Mouse (Mus musculus) lung, adult 2 months (tissue): ENCODE data around the gene Gfer.

Experiments
- CTCF ChIP-seq: fragments of 200-500 bp; IDR thresholded peaks from 2 replicates; pipeline ENCODE4 v1.5.1; 2011; ENCODE audit warnings: mild to moderate bottlenecking, low read length, control low read depth; ENCODE audit not compliant: insufficient read depth
- POLR2A ChIP-seq: fragments of 200-500 bp; IDR thresholded peaks from 2 replicates; pipeline ENCODE4 v1.6.1; 2011; ENCODE audit warnings: low read depth, mild to moderate bottlenecking, control low read depth, low read length, borderline replicate concordance; ENCODE audit errors: extremely low read depth

DNA sequence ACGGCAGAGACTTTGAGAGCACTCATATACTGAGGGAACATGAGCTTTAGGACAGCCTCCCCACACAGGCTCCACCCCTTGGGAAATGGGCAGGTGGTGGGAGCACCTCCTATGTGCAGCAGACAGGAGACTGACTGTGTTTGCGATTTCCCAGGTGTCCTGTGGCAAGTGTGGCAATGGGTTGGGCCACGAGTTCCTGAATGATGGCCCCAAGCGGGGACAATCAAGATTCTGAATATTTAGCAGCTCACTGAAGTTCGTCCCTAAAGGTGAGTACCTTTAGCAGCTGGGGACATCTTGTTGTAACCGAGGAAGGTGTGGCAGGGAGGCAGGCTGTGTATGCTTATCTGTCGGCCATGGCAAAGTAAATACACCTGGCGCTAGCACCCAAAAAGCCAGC is 44.0 kb upstream of the Gfer start:
- TF ChIP-seq CTCF (no peak), POLR2A (no peak)
